Mouse (Mus musculus): ENCODE measurements around the gene AI481877.
"Not testable (repeated sequence)": the region's sequence is repeated elsewhere in the genome, so short reads cannot be mapped to it uniquely, and the experiment has no call there.

AI481877 gene

GRCm38 (mm10) chr4:59138507-59139033 is at the start of gene AI481877:
Gene AI481877 (minus strand): TSS chr4:59138983.
- DNase-seq, result not testable (repeated sequence)

GRCm38 (mm10) chr4:59188474-59188801 is 49.7 kb upstream of the AI481877 start:
- DNase-seq, result no peak

GRCm38 (mm10) chr4:59187289-59187688 is 48.5 kb upstream of the AI481877 start:
- DNase-seq, result peak; percentile 26 to 41

- no peak for DNase-seq
Observed at GRCm38 (mm10) chr4:59185671-59186070, 46.9 kb upstream of the AI481877 start.

GRCm38 (mm10) chr4:59181320-59182271 is 42.8 kb upstream of the AI481877 start:
- no peak for DNase-seq

GRCm38 (mm10) chr4:59177566-59177965 is 38.8 kb upstream of the AI481877 start:
- no peak for DNase-seq

- DNase-seq, result no peak
Observed at GRCm38 (mm10) chr4:59175929-59176328, 37.1 kb upstream of the AI481877 start.

GRCm38 (mm10) chr4:59175003-59175402 is 36.2 kb upstream of the AI481877 start:
- no peak for DNase-seq

- DNase-seq, result no peak
Observed at GRCm38 (mm10) chr4:59173181-59173922, 34.6 kb upstream of the AI481877 start.

GRCm38 (mm10) chr4:59172616-59173015 is 33.8 kb upstream of the AI481877 start:
- no peak for DNase-seq

GRCm38 (mm10) chr4:59169981-59170380 is 31.2 kb upstream of the AI481877 start:
- DNase-seq, result no peak

- no peak for DNase-seq
Observed at GRCm38 (mm10) chr4:59167251-59167847, 28.6 kb upstream of the AI481877 start.

- no peak for DNase-seq
Observed at GRCm38 (mm10) chr4:59164034-59164433, 25.3 kb upstream of the AI481877 start.

GRCm38 (mm10) chr4:59160959-59161670 is 22.3 kb upstream of the AI481877 start:
- DNase-seq, result no peak

GRCm38 (mm10) chr4:59160289-59160688 is 21.5 kb upstream of the AI481877 start:
- DNase-seq, result no peak

GRCm38 (mm10) chr4:59157654-59158053 is 18.9 kb upstream of the AI481877 start:
- no peak for DNase-seq

- no peak for DNase-seq
Observed at GRCm38 (mm10) chr4:59156897-59157592, 18.3 kb upstream of the AI481877 start.

- DNase-seq, result no peak
Observed at GRCm38 (mm10) chr4:59151953-59152352, 13.2 kb upstream of the AI481877 start.

- DNase-seq, result no peak
Observed at GRCm38 (mm10) chr4:59150907-59151306, 12.1 kb upstream of the AI481877 start.

GRCm38 (mm10) chr4:59149043-59149442 is 10.3 kb upstream of the AI481877 start:
- no peak for DNase-seq

GRCm38 (mm10) chr4:59128935-59129334 is 9.8 kb downstream of the AI481877 start:
- DNase-seq, result no peak

GRCm38 (mm10) chr4:59125053-59125452 is 13.7 kb downstream of the AI481877 start:
- no peak for DNase-seq
